Mouse (Mus musculus): ENCODE measurements at regions not wholly inside any gene's neighbourhood (a gene's known extent, or its start where the extent isn't known, plus 50 kb on each side); places are given as distances from the start of the nearest gene placed in this dataset.
A peak's percentile ranks its signal among the peaks of the same experiment; 100 is the strongest.

GRCm38 (mm10) chr13:75204417-75204816 lies 114.8 kb downstream of the Pcsk1 start:
- peak; percentile 46 for DNase-seq (ENCODE audit: low read depth, low spot score)
- 7% methylated on average over 2 of the region's 2 CpGs for WGBS

DNA sequence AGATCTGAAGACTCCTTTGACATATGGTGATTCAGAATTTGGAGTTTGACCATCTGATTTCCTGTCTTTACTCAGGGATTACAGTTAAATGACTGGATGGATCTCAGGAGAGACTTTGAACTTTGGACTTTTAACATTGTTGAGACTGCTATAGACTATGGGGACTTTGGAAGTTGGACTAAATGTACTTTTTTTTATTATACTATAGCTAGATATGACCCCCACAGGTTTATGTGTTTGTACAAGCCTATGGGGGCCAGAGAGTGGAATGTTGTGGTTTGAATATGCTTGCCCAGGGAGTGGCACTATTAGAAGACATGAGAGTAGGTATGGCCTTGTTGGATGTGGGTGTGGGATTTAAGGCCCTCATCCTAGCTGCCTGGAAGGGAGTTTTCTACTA lies 134.3 kb downstream of the Pcsk1 start:
- no peak for DNase-seq (ENCODE audit: low read depth, low spot score)

GRCm38 (mm10) chr13:75225581-75226297 lies 136.1 kb downstream of the Pcsk1 start:
- 26% methylated on average over 7 of the region's 7 CpGs for WGBS
- peak; percentile 83 for DNase-seq (ENCODE audit: low read depth, low spot score)

- peak; percentile 61 for DNase-seq (ENCODE audit: low read depth, low spot score)
- WGBS: 23% methylated on average over 5 of the region's 5 CpGs
Measured at GRCm38 (mm10) chr13:75227616-75228277, 138.1 kb downstream of the Pcsk1 start.

GRCm38 (mm10) chr13:75236424-75236823 lies 146.8 kb downstream of the Pcsk1 start:
- DNase-seq (ENCODE audit: low read depth, low spot score): no peak
- 31% methylated on average over 2 of the region's 2 CpGs for WGBS
